Mouse (Mus musculus) mouse embryonic stem cell (cell line): ENCODE results near the gene Gpr82.

Experiments used
- in situ Hi-C, 2 experiments: fragments of 300-500 bp; cut with MboI; formaldehyde crosslinking; loops; 1 replicate in 1 of 2; 3 replicates in 1 of 2; pipeline ENCODE4 v1.14.3; 2019 to 2020; ENCODE audit warnings: low sequenced_read_pairs in 2 of 2, low pct_unique_long_range_greater_than_20kb in 1 of 2, mixed read lengths in 1 of 2; ENCODE audit not compliant: unreplicated experiment in 1 of 2

The Gpr82 gene

DNA sequence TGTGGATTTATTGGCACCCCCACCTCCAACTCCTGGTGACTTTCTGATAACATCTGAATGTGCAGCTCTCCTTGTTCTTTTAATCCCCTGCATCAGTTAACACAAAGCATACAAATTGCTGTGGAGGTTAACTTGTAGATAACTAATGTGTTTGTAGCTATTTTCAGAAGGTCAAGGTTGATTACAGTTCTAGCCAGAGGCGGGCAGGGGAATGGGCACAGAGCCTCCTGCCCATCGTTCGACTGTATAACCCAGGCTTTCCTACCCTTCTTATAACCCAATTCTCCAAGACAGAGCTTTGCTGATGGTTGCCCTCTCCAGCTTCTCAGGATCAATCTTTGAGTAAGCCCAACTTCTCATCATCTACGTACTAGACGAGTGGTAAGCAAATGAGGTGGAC is at the start of gene Gpr82:
TSS of gene Gpr82 (plus strand) at position 301 of the 400 bp plus-strand sequence.
- in situ Hi-C loops = loop anchor here (25.0 kb wide), 1 partner anchor 424 kb away; no protein-coding TSS in a partner anchor

DNA sequence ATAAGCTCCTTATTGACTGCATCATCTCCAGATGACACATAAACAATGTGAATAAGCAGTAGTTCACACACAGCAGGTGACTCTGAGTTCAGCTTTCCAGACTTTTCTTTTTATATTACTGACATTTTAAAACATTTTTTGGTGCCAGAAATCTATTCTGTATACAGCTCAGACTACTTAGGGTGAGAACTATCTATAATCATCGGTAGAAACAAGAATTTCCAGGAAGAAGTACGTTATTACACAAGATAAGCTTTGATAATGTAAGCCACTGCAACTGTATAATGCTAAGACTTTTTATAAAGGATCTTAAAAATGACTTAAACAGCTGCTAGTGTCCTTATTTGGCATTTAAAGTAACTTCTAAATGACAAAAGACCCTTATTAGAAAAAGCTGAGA is 49.0 kb upstream of the Gpr82 start:
- in situ Hi-C loops = no loop called here

DNA sequence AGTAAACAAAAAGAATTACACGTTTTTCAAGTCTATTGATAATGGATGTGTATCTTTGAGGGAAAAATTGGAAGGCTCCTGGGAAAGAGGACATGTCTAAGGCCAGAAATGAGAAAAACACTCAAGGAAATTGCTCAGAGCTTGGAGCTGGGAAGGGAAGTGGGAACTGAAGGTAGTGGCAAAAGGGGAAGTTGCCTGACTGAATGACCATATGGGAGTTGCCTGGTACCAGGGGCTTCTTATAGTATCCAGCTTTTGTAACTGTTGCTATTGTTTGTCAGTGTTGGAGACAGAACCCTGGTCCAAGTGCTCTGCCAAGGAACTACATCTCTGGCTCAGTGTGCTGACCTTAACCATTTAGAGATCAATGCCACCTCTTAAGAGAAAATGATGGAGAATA is 44.4 kb upstream of the Gpr82 start:
- in situ Hi-C loops = no loop called here

DNA sequence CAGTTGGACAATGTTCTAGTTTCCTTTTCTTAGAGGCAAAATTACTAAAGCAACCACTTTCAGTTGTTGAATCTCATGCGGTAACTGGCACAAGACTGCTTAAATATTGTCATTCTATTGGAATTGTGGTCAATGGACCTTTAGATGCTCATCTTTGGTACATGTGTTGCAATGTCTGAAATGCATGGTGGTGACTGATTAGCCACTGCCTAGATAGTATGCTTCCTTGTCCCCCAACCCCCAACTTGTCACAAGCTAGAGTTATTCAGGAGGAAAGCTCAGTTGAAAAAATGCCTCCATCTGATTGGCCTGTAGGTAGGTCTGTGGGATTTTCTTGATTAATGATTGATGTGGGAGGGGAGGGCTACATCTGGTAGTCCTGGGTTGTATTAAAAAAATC is 43.9 kb upstream of the Gpr82 start:
- in situ Hi-C loops = no loop called here

DNA sequence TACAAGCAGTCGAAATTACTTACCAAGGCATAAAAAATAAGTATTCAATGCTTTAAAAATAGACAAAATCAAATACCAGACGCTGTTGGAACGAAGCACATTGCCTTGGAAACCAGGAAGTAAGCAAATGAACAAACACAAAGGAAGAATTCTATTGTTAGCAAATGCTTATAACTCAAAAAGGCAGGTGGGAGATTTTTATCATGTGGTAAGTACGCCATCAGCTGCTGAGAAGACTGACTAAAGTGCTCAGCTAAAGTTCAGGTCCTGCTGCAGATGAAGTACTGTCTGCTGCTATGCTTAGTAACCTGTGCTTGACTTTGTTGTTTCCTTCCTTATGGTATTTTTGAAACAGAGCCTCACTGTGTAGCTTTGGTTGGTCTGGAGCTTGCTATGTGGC is 42.7 kb upstream of the Gpr82 start:
- in situ Hi-C loops = no loop called here

DNA sequence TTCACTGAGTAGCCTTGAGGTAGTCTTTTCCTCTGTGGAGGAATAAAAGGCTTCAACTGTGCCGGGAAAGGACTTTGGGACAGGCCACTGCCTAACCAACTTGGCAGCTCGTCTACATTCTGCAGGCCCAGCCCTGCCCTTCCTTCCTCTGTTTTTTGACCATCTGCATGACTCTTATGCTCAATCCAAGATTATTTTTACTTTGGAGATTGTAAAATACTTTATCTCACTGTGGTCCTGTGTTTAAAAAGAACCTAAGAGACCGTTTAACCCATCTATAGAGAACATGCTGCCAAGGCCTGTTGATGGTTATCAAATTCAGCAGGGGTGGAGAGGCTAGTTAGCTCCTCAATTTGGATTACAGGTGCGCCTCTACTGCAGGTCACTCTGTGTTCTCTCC is 39.7 kb upstream of the Gpr82 start:
- in situ Hi-C loops = no loop called here

DNA sequence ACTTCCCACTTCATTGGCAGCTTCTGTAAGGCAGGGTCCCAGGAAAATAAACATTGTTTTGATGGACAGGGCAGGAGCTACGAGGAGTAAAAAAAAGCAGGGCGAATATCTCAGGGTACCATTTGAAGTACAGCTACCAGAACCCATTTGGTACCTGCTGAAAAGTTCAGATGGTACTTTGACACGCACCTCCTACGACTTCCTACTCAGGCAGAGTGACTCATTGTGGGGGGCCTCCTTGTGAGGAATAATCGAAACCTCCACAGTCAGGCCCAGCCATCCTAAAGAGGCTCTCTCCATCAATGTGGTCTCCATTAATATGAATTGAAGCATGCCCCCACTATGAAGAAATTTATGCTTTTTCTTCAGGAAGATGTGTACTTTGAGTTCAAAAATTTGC is 38.5 kb upstream of the Gpr82 start:
- in situ Hi-C loops = no loop called here

DNA sequence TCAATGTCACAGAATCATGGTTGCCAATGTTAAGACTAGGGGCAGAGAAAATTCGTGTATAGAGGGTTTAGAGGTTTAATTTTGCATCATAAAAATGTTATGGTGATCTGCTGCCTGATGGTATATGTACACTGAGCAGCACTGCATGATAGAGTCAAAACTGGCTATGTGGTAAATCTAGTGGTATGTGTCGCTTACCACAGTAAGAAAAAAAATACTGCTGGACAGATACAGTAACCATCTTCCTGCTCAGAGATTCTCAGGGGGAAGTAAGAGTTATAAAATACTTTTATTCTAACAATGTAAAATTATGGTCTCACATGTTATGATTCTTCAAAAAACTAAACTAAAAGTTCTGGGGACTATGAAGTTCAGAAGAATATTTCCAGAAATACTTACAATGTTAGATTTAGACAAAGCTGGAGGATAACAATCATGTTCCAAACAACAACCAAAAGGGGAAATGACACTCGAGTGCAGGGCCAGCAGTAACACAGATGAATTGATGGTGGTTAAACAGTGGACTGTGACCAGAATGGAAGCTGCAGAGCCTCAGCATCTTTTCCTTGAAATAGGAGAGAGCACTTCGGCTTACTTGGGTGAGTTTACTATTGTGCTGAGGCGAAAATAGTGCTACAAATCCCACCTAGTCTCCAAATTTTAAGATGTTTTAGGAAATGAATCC is 29.4 kb upstream of the Gpr82 start, which contains the start of gene Gpr34:
TSS of gene Gpr34 (plus strand) at position 491 of the 685 bp plus-strand sequence.
- in situ Hi-C loops = no loop called here

DNA sequence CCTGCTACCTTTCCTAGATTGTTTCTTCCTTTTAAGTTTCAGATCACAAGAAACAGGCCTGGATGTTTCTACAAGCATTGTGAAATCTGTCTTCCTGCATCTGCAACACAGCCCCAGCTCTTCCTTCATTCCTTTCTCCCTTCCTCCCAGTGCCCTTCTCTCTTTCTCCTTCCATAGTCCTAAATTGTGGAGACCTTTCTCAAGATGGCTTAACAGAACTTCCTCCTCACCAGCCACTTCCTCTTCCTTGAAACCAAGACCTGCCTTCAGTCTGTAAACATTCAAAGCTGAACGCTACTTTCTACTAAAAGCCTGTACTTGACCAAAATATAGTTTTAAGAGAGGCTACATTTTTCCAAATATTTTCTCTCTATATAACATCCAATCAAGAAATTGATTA is 24.8 kb upstream of the Gpr82 start:
- in situ Hi-C loops = no loop called here

DNA sequence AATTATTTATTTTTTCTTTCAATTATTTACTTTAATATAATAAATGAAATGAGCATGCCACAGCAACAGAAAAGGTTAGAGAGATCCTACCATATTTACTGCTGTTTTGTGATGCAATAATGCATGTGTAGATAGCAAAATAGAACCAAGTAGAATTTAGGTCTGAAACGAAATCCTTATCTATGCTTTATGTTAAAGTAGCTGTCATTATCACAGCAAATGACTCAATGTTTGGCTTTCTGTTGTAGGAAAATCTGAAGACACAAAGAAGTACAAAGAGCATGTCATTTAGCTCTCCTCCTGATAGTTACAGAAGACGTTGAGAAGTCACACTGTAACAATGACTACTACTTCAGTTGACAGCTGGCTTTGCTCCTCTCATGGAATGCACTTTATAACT is 22.3 kb upstream of the Gpr82 start:
- in situ Hi-C loops = no loop called here

DNA sequence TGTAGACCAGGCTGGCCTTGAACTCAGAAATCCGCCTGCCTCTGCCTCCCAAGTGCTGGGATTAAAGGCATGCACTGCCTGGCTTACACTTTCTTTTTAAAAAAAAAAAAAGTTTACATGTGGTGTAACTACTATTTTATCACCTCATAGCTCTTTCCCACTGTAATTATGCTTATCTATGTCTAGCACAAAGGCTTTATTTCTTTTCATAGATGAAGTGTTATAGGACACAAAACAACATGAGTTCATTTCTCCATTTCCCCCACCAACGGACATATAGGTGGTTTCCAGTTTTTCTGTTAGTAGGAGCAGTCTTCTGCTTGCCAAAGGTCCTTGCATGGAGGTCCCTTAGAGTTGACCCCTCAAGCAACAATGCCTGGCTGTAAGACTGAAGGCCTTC is 9.3 kb upstream of the Gpr82 start:
- in situ Hi-C loops = loop anchor here (25.0 kb wide), 1 partner anchor 415 kb away; no protein-coding TSS in a partner anchor

DNA sequence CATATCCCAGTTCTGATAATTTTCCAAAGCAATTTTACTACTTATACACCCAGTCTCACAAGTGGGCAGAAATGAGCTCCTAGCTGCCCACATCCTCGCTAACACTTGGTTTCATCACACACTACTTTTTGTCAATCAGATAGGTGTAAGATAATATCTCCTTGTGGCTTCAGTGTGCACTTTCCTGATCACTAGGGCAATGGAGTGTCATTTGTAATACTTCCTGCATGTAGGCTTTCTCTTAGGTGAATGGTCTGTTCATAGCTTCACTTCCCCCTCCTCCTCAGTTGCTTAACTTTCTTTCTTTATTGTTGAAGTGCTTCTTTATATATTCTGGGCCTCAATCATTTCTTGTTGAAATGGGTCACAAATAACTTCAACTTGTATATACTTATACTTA is 8.9 kb upstream of the Gpr82 start:
- in situ Hi-C loops = loop anchor here (25.0 kb wide), 1 partner anchor 415 kb away; no protein-coding TSS in a partner anchor

DNA sequence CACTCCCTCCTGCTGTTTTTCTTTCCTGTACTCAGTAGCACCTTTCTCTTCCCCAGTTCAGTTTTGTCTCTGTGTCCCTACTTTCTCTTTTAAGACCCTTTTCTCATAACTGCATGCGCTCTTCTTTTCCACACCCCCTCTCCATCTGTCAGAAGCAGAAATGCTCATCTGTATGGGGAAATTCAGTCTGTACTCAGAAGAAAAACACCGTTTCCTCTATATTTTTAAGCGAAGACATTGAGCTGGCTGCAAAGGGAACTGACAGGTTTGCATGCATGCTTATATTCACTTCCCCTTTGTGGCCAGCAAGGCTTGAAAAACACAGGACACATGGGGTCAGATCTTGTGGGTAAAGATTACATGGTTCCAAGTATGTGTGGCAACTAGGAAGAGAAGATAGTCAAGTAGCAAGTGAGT is 6.2 kb upstream of the Gpr82 start:
- in situ Hi-C loops = loop anchor here (25.0 kb wide), 1 partner anchor 418 kb away; no protein-coding TSS in a partner anchor

DNA sequence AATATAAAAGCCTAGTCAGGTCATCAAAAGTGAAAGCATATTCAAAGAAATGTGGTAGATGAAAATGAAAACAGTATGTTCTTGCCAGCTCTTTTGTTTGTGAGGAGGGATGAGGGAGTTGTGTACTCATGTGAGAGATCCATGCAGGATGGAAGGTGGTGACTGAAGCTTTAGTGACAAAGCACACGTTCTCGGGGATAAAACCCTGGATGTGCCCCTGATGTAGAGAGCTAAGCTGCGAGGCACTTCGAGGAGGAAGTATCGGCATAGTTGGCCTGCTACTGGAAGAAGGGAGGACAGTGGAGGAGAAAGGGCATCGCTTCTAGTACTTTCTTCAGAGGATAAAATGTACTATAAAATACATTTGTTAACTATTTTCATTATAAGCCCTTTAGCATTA is 5.3 kb upstream of the Gpr82 start:
- in situ Hi-C loops = loop anchor here (25.0 kb wide), 1 partner anchor 419 kb away; no protein-coding TSS in a partner anchor

DNA sequence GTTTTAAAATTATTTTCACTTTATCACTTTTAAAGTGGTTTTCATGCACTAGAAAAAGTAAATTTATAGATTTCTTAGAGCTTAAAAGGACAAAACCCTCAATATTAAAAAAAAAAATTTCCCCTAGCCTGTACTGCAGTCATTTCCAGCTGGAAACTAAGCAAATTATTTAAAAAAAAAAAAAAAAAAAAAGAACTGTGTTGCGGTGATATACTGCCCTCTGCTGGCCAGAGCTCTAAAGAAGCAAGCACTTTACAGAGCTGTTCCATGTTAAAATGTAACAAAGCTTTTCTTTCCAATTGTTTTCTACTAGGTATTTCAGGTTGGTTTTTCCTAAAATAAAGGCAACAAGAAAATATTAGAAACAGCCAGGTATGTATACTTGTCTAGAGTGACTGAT is 4.4 kb upstream of the Gpr82 start:
- in situ Hi-C loops = loop anchor here (25.0 kb wide), 1 partner anchor 419 kb away; no protein-coding TSS in a partner anchor

DNA sequence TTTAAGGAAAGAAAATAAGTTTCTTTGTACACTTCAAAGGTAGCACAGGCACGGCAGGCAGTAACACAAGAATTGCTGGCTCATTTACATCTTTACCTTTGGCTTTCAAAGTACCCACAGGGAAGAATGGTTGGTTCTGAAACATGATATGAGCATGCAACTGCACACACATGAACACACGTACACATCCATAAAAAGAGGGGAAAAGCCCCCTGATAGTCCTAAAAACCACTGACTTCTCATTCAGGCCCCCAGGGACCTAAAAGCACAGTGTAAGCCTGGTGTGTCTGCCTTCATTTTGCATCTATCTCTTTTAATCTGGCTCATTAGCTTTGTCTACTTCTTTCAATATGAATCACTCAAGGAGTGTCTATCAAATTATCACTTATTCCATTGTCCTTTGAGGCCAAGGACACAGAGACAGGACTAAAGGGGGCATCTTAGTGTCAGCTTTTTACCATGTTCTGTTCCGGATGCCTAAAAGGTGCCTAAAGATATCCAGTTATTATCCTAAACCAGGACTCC is 2.5 kb upstream of the Gpr82 start:
- in situ Hi-C loops = loop anchor here (25.0 kb wide), 1 partner anchor 421 kb away; no protein-coding TSS in a partner anchor

DNA sequence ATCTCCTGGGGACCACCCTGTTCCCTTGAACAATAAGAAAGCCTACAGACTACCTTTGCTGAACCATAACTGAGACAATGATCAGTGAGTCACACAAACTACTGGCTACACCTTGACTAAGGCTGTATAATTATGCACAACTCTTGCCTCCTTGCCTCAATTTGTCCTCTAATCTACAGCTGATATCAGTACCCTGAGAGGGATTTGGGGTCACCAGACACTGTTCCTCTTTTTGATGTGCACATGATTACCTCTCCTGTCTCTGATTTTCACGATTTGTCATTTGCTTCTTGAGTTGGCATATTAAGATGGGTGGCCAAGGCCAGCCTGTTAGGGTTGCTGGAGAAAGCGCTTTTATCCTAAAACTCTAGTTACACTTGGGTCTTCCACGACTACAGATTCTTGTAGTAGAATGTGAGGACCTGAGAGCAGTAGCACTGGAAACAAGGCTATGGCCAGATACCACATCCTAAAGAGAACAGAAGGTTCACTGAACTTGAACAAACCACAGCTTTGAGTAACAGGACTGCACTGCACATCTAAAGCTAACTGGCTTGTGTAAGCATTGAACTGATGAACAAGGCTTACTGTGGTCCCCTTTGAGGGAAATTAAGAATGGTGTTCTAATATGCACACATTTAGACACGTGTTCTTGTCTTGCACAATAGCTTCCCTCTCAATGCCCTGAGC is 1.8 kb upstream of the Gpr82 start:
- in situ Hi-C loops = loop anchor here (25.0 kb wide), 1 partner anchor 422 kb away; no protein-coding TSS in a partner anchor

DNA sequence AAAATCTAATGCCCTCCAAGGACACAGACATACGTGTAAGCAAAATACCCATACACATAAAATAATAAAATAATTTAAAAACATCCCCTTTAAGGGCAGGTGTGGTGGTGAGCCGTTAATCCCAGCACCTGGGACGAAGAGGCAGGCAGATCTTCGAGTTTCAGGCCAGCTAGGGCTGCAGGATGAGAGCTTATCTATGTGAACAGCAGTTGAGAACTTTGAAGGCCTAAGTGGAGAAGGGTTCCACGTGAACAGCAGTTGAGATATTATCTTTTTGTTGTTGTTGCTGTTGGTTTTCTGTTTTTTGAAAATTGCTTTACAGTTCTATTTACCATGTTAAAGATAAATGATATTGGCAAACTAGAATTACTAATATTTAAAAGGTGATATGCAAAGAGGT is 7.7 kb downstream of the Gpr82 start:
- in situ Hi-C loops = loop anchor here (25.0 kb wide), 1 partner anchor 432 kb away; no protein-coding TSS in a partner anchor

DNA sequence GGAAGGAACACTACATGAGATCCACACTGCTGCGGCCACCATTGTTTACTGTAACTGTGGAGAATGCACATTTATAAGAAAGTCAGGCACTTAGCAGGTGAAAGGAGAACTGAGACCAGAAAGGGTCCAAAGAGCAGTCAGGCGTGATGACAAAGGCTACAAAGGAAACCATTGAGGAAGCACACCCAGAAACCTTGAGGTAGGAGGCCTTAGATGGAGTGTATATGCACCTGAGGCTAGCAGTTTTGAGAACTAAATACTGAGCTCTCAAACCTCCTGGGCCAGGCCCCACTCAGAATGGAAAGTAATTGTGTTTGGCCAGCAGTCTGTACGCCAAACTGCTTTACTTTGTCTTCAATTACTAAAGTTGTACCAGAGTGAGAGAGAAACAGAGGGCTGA is 9.2 kb downstream of the Gpr82 start:
- in situ Hi-C loops = loop anchor here (25.0 kb wide), 1 partner anchor 433 kb away; no protein-coding TSS in a partner anchor
